Mouse (Mus musculus): ENCODE measurements around the gene Inpp4a.

Gene Inpp4a

DNA sequence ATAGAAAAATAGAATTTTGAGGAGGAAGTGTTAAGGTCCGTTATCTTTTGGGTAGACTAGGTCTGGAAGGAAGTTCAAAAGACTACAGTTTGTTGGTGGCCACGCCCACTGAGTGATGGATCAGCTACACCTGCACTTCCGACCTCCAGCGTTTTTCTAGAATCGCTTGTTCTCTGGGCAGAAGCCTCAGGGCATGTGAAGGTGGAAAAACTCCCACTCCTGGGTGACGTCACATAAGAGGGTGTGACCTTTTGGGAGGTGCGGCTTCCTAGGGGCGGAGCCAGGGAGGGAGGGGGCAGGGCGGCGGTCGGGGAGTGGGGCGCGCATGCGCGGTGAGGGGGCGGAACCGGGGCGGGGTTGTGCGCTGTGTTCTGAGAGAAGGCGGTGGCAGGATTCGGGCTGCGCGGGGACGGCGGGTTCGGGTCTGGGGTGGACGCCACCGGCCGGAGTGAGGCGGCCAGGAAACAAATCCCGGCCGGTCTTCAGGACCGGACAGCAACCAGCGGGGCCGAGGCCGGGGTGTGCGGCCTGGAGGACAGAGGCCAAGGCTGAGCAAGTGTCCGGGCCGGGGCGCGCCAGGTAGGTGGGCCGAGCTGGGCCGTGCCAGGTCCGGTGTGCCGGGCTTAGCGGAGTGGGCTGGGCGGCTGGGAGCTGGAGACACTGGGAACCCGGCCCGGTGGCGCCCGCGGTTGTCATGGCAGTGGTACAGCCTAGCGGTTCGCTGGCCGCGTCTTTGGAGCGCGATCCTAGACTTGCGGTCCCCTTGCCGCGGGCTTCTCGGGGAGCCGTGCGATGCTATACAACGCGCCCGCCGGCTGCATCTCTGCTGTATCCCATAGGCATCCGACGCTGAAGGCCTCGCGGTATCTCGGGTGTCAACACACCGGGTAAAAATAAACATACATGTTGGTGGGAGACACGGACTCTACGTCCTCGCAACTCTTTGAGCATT lies at the start of gene Inpp4a:
Inpp4a (plus strand) TSS at position 326 of the 952 bp plus-strand sequence.
- peak; percentile 93 for DNase-seq

DNA sequence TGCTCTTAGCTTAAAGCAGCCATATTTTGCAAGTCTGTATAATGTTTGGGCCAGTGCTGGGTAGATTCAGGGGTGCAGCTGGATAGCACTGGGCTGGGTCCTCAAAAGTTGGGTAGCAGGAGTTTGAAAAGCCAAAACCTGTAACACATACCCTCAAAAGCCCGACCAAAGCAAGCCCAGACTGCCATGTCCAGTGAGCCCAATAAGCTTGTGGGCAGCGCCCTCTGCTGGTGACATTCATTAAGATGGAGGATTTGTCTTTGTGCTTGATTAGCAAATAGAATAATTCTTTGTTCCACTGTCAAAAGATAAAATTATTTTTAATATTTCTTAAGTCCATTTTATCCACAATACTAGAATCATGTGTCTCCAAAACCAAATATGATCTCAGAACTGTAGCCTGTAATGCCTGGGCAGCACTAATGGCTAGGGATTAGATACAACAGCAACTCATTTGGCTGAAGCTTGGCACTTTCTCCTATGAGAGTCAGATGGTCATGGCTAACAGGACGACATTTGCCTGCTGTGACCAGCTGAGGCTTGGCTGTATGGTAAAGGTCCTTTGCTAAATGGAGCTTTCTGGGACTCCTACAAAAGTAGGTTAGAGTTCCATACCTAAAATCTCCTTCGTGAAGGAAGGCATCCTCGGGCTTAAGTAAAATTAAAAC lies 48.9 kb upstream of the Inpp4a start:
- DNase-seq: peak; percentile 67

DNA sequence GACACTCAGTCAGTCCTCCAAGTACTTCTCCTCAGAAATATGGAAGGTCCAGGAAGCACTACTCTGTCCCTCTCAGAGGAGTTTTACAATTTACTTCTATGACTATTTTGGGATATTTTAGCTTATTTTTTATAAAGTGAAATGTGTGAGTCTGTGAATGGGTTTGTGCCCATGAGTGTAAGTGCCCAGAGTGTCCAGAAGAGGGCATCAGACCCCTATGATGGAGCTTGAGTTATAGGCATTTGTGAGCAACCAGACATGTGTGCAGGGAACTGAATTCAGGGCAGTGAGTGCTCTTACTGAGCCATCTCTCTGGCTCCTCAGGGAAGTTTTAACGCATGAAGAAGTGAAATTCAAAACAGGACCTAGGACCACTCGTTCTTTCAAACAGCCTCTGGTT lies 41.2 kb upstream of the Inpp4a start:
- no peak for DNase-seq

DNA sequence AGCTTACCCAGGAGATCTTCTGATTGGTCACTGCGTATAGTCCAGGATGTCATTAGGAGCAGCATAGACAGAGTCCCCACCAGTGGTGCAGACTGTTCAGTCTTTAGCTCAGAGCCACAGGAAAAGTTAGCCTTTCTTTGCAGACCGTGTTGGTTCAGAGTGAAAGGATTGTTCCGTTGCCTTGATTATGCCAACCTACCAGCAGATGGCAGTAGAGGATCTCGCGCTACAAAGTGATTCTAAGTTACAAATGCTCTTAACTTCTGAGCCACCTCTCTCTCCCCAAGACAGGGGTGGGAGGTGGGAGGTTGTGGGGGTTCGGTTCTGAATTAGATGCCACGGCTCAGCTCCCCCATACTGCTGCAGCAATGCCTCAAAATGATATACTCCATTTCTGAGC lies 27.2 kb upstream of the Inpp4a start:
- peak; percentile 53 for DNase-seq

DNA sequence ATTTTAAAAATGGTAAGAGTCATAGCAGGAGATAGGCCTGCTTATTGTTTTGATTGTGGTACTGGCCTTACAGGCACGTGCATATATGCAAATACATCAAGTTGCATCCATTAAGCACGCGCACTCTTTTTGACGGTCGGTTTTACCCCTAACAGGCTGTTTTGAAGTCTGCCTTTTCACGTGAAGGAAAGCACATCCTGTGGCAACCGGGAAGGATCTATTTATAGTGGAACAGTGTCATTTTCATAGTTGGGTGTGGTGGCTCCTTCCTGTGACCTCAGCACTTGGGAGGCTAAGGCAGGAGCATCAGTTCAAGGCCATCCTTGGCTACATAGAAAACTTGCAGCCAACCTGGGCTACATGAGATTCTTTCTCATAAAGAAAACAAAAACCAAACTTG lies 13.1 kb upstream of the Inpp4a start:
- DNase-seq: no peak

DNA sequence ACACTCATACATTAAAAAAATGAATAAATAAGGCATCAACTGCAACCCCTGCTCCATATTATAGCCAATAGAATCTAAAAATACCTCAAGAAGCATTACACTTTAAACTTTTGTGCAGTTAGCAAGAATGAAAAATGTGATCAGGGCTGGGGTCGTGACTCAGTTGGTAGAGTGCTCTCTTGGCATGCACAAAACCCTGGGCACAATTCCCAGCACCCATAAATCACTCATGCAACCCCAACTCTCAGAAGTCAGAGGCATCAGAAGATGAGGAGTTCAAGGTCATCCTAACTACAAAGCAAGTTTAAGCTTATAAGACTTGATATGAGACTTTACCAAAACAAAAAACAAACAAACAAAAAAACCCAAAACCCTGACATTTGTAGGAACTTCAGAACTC lies 11.9 kb upstream of the Inpp4a start:
- DNase-seq: no peak

DNA sequence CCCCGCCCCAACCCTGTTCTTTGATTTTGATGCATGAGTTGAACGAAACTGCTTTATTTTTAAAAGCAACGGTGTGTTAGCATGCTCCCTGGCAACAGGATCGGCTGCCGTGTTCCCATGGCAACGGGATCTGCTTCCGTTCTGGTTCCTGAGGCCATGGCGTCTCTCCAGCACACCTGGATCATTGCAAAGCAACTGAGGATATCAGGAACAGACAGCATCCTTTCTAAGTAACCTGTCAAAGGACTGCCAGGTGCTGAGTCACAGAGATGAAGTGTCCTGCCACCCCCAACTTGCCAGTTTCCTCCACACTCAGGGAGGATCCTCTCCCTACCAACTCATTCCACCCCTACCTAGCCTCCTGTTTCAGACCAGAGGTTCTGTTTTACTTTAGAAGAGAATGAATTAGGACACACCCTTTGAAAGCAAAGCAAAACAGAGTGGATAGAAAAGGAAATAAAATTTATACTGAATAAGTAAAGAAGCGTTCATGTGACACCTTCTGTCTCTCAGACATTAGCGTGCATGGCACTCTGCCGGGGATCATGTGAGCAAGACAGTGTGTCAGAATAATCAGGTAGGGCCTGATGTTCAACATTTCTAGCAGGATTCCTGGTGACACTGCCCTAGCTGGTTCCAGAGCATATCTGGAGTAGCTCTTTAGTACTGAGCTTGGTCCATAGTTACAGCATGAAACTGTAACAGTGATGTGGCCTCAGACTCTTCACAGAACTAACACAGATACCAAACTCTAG lies 11.3 kb upstream of the Inpp4a start:
- DNase-seq: no peak

DNA sequence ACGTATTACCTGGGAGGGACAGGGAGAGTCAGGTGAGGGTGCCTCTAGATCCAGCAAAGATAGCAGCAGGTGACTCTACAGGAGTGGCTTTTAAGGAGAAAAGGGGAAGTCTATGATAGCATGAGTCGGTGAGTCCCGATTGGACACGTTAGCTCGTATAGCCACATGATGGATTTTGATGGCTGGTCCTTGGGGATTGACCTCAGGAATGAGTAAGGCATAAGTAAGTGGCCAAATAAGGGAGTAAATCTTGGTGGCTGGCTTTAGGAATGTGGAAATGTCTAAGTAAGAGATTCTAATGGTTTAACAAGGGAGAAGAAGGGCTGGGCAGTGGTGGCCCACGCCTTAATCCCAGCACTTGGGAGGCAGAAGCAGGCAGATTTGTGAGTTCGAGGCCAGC lies 10.7 kb upstream of the Inpp4a start:
- no peak for DNase-seq

DNA sequence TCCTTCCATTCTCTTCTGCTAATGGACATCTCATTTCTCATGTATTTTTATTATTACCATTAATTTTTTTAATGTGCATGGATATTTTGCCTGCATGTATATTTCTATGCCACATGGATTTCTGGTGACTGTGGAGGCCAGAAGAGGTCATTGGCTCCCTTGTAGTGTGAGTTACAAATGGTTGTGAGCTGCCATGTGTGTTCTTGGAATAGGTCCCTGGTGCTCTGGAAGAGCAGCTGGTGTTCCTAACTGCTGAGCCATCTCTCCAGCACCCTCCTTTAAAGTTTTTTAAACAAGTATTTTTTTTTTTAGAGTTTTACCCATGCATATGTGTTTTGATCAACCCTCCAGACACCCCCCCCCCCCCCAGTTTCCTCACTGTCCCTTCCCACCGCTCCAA lies 3.3 kb upstream of the Inpp4a start:
- DNase-seq: no peak

DNA sequence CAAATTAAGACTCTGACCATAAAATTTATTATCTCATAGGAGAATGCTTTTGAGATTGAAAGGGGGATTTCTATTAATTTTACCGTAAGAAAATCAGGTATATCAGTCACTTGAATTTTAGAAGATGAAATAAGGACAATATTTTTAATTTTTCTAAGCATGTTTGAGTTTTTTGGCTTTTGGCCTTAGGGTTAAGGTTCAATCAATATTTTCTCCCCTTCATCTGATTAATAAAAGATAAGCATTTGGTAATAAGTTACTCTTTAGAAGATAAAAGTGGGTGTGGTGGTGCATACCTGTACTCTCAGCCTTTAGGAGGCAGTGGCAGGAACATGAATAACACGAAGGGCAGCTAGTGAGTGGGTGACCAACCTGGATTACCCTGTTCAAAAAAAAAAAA lies 761 bp upstream of the Inpp4a start:
- no peak for DNase-seq

DNA sequence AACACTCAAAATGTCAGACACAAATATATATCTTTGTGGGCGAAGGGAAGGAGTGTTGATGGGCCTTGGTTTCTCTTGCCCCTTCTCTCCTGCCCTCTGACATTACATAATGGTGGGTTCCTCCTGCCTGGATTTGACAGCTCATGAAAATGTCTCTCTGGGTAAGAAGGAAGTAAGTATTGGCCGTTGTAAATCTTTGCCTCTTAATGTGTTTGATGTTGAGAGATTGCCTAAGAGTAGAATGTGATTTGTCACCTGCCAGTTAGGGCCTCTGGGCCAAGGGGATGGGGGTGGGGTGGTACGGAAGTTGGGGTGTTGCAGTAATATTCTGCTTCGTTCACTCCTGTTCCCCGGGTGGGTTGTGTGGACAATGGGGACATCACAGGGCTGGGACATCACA lies 985 bp downstream of the Inpp4a start:
- DNase-seq: no peak

DNA sequence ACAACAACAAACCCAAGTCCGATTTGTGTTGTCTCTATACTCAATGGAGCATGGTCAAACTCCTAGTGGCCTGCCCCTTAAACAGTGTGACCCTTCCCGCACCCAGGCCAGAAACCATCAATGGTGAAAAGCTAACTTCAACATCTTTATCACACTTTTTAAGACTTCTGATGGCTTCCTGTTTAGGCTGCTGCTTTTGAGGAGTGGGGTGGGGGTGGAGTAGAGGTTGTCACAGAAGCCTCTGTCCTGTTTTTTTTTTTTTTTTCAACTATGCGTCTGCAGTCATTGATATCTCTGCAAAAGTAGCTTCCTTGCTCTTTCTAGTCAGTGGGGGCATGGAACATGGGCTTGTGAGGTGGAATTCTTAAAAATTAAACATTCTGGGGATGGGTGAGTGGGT lies 3.1 kb downstream of the Inpp4a start:
- no peak for DNase-seq

DNA sequence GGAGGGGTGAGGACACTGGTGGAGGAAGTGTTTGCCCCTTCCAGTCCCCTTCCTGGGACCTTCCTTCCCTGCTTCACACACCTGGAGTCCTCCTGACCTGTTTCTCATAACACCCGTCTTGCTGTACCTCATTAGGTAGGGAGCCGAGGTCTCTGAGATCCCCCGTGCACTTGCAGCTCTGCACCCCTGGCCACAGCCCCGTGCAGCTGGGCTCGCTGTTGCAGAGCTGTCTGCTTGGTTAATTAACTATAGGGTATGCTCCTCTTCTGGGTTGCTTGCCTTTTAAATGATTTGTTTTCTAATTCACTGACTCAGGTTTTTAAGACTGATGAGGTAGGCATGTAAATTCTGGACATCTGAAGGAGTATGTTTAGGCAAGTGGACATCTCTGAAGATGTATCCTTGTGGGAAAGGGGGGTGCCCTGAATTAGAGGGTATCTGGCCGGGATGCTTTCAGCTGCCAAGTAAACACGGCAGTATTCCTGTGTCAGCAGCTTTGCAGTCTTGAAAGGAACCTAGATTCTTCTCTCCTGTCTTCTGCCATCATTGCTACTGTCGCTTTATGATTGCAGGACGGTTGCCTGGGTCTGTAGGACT lies 6.1 kb downstream of the Inpp4a start:
- no peak for DNase-seq

DNA sequence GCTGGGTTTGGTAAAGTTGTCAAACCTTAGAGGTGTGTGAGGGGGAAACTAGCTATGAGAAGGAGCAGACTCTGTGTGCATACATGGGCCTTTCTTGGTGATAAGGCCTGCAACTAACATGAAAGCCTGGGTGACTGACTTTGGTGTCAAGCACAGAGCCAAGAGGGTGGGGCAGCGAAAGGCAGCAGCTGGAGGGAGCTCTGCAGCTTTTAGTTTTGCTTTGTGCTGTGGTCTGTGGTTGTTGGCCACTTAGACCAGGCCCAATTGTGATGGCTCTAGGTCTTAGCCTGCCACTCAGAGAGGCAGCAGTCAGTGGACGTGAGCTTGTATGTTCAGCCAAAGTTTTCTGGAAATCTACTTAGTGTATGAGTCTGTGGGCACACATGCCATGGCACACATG lies 7.9 kb downstream of the Inpp4a start:
- DNase-seq: no peak

DNA sequence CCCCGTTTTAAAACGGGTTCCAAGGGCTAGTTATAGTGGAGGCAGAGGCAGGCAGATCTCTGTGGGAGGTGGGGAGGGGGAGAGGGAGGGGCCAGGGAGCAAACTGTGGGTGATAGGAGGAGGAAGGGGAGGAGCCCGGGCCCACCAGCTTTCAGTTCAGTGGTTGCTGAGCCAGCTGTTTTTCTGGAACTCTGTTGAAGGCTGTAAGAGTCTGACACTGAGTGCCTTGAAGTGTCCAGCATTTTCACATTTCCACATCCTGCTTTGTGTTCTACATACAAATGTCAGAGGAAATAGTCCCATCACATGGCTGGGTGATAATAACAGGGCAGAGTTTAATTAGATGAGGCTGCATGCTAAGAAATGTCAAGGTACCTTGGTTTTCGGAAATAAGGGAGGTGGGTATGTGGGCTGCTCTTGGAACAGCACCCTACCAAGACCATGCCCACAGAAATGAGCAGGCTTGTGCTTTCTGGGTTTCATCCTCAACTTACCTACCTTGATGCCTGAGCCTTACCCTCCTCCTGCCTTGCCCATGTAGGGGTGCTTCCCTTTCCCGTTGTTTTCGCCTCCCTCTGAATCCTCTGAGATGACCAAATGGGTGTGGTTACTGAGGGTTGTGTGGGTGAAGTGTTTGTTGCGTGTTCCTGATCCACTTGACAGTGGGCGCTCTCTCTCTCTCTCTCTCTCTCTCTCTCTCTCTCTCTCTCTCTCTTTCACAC lies 8.5 kb downstream of the Inpp4a start:
- no peak for DNase-seq

DNA sequence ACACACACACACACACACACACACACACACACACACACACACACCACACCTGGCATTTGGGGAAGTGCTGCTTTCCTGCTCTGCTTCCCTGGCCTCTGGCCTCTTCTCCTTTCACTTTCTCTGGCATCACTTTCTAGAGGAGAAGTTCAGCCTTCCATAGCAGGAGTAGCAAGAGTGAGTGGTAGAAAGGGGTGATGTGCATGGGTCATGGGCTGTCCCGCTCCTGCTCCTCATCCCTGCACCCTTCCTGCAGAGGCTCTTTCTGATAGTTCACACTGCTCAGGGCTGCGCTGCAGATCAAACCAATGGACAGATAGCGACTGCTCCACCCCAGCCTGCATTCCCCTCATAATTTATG lies 9.1 kb downstream of the Inpp4a start:
- no peak for DNase-seq

DNA sequence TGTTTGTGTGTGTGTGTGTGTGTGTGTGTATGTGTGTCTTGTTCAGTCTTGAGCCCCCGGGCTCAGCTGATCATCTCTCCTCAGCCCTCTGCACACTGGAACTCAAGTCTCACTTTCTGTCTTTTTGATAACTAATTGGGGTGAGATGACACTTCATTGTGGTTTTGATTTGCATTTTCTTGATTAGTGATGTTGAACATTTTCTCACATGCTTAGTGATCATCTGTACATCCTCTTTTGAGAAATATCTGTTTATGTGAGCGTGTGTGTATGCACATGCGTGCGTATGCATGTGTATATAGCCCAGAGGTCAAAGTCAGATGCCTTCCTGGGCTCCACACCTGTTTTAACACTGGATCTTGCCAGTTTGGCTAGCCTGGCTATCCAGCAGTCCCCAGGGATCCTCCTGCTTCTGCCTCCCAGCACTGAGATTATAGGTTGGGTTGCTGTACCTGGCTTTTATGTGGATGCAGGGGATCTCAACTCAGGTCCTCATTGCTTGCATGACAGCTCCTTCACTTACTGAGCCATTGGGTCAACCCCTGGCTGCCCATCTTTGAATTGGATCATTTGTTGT lies 10.4 kb downstream of the Inpp4a start:
- DNase-seq: no peak

DNA sequence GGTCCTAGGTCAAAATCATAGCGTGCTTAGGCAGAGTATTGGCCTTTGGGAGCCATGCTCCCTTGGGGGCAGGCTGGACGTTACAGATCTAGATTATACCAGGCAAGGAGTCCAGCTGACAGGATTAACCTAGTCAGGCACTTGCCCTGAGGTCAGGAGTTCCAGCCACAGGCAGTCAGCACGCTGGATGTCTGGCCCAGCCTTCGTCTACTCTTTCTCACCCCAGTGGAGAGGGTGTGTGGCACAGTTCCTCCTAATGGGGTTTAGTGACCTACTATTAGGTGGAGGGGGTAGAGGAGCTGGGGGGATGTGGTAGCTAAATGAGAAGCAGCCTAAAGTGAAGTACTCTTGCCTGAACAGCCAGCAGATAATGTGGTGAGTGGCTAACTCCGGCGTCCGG lies 14.7 kb downstream of the Inpp4a start:
- no peak for DNase-seq

DNA sequence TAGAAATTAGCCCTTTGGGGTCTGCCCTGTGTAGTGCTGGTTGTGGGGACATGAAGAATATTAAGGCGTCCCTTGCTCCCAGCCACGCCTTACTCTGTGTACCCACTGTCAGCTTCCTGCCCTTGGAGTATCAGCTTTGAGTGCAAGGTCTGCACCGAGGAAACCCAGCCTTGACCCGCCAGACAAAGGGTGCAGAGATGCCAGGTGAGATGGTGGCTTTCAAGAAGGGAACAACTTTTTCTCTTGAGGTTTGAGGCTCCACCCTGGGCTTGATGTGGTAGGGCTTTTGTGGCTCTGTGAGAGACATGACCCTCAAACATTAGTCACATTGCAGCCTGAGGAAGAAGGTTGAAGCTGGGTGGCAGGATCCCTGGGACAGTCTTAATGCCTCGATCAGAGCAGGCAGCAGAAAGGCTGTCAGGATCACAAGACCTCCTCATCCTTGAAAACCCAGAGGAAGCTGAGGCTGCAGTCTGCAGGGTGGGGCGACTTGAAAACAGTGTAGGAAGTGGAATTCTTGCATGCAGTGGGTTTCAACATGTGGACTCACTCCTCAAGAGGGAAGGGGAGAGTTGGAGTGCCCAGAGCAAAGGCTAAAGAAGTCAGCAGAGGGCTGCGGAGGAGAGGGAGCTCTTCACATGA lies 18.1 kb downstream of the Inpp4a start:
- no peak for DNase-seq

DNA sequence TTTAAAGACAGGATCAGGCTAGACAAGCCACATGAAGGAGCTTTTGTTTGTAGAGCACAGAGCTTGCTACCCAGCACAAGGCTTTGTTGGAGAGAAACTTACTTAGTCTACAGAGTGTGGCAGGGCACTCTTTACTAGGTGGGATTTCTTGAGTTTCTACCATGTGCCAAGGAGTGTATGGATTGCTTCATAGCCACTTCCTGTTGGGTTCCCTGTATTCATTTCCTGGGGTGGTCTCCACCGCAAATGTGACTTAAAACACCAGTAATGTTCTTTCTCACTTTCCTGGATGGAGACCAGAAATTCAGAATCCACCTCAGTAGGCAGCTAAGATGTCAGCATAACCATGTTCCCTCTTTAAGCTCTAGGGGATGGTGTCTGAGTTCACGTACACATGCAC lies 18.9 kb downstream of the Inpp4a start:
- DNase-seq: no peak

DNA sequence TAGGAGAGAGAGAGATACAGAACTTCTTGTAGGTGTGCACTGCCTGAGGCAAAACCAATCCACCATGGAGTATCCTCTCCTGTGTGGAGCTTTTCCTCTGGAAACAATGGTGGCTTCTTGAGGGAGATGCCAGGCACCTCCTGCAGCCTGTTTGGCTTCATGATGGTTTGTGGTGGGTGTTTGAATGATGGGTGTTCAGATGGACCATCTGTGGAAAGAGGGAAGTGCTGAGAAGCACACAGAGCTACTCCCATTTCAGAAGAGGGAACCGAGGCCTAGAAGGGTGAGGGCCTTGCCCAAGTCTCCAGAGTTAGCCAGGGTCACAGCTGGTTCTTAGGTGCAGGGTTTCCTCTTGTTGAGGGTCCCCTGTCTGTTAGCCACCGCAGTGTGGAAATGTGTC lies 23.0 kb downstream of the Inpp4a start:
- no peak for DNase-seq

DNA sequence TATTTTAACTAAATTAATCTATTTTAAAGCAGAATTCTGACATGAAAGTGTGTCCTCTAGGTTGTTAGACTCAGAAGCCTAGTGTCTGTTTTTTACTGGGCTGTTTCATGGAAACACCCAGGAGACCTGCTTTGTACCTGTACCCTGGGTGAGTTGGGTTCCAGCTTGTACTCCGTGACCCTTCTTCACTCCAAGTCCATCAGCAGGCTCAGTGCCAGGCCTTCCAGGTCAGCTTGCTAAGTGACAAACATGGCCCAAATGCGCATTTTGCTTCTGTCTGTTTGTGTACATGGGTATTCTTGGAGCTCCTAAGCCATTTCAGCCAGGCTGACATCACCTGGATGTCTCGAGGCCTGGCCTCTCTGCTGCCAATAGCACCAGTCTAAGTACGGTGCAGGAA lies 23.5 kb downstream of the Inpp4a start:
- DNase-seq: peak; percentile 63
